Mouse (Mus musculus): Measurements from ENCODE around the gene Afp.

The Afp gene

GRCm38 (mm10) chr5:90506507-90506906 lies 16.0 kb downstream of the Afp start:
- no peak for DNase-seq (ENCODE audit: extremely low spot score, low read depth, low spot score)

GRCm38 (mm10) chr5:90507411-90507949 lies 16.9 kb downstream of the Afp start:
- no peak for DNase-seq (ENCODE audit: extremely low spot score, low read depth, low spot score)

- no peak for DNase-seq (ENCODE audit: extremely low spot score, low read depth, low spot score)
Measured at GRCm38 (mm10) chr5:90509828-90510592, 19.5 kb downstream of the Afp start.

- no peak for DNase-seq (ENCODE audit: extremely low spot score, low read depth, low spot score)
Measured at GRCm38 (mm10) chr5:90512288-90512955, 21.9 kb downstream of the Afp start.

- DNase-seq (ENCODE audit: extremely low spot score, low read depth, low spot score): no peak
Measured at GRCm38 (mm10) chr5:90515561-90515960, 25.0 kb downstream of the Afp start.

GRCm38 (mm10) chr5:90518356-90519100 lies 28.0 kb downstream of the Afp start, which contains the start of gene Afm:
Gene Afm, plus strand, starts transcription at chr5:90518932.
- DNase-seq (ENCODE audit: extremely low spot score, low read depth, low spot score): no peak

GRCm38 (mm10) chr5:90551191-90551590 lies 60.7 kb downstream of the Afp start:
- no peak for DNase-seq (ENCODE audit: extremely low spot score, low read depth, low spot score)

GRCm38 (mm10) chr5:90556052-90556451 lies 65.5 kb downstream of the Afp start:
- no peak for DNase-seq (ENCODE audit: extremely low spot score, low read depth, low spot score)

Data from hindlimb bud, embryonic 11.5 days (tissue).